Mouse (Mus musculus) brain, embryonic 14.5 days (tissue): ENCODE measurements at regions not wholly inside any gene's neighbourhood (a gene's known extent, or its start where the extent isn't known, plus 50 kb on each side); places are given as distances from the start of the nearest gene placed in this dataset.
"Not testable (repeated sequence)": the region's sequence is repeated elsewhere in the genome, so short reads cannot be mapped to it uniquely, and the experiment has no call there.

ENCODE experiments used
- CTCF ChIP-seq: fragments of 200-500 bp; IDR thresholded peaks from 2 replicates; pipeline ENCODE4 v1.5.1; 2012; ENCODE audit warnings: inconsistent platforms, mild to moderate bottlenecking, moderate library complexity, borderline replicate concordance; ENCODE audit not compliant: insufficient read depth, insufficient read length; ENCODE audit errors: extremely low read depth
- POLR2A ChIP-seq: fragments of 200-500 bp; IDR thresholded peaks from 2 replicates; pipeline ENCODE4 v1.6.1; 2012; ENCODE audit warnings: mild to moderate bottlenecking, inconsistent platforms, borderline replicate concordance; ENCODE audit not compliant: poor library complexity, insufficient read depth, insufficient read length, severe bottlenecking; ENCODE audit errors: extremely low read depth

GRCm38 (mm10) chr6:37815218-37815617 lies 55.4 kb upstream of the Trim24 start:
- not testable (repeated sequence) for TF ChIP-seq CTCF, POLR2A
